Mouse (Mus musculus): ENCODE data around the gene Tcam1. TPM values are rescaled to one million over a fixed set of nuclear protein-coding genes. Genes with fewer than 3 reads are reported as not detected.
"Not testable (repeated sequence)": the region's sequence is repeated elsewhere in the genome, so short reads cannot be mapped to it uniquely, and the experiment has no call there.

Gene Tcam1
- 0.49 and 0.59 TPM in 2 replicates for polyA plus RNA-seq (2015; fragmentation: Nextera tagmentation; extraction: Ambion mirVana)

- H3K27ac ChIP-seq, result peak within 1 kb of the TSS; percentile 66; the same call in 1 of the 2 replicates
- WGBS, result 3% methylated on average over 25 of the region's 25 CpGs
- peak within 1 kb of the TSS; percentile 45 for H3K4me2 ChIP-seq (ENCODE audit: low read length)
- H3K4me3 ChIP-seq (replicated peaks; ENCODE audit: low read depth, low read length), result no peak within 1 kb of the TSS
- TF ChIP-seq CTCF (IDR thresholded peaks at IDR 0.05; ENCODE audit: low read depth), result peak; percentile 87
- H3K36me3 ChIP-seq (ENCODE audit: insufficient read depth, low read length), result no peaks in the 10 kb centered on the region
- H3K27me3 ChIP-seq (ENCODE audit: insufficient read depth, low read length), result no peaks in the 10 kb centered on the region
- peaks cover 6% of the 10 kb centered on the region; the same call in 1 of the 2 replicates for H3K4me1 ChIP-seq (replicated peaks; ENCODE audit: insufficient read depth, low read length)
- DNase-seq (ENCODE audit: low spot score), result peak; percentile 98
- H3K9ac ChIP-seq (ENCODE audit: low read depth, low read length), result no peak within 1 kb of the TSS
- H3K9me3 ChIP-seq (replicated peaks; ENCODE audit: low read length), result no peaks in the 10 kb centered on the region
- ATAC-seq (replicated peaks; ENCODE audit: low FRiP score, low read depth), result peak; percentile 43
Observed at GRCm38 (mm10) chr11:106276454-106276853, at the start of gene Tcam1. Gene Tcam1 (plus strand): TSS chr11:106276672.

- 73% methylated on average over 8 of the region's 8 CpGs for WGBS
Observed at GRCm38 (mm10) chr11:106233978-106234377, 42.5 kb upstream of the Tcam1 start.

GRCm38 (mm10) chr11:106246834-106247233 lies 29.6 kb upstream of the Tcam1 start:
- Histone ChIP-seq H3K9ac (ENCODE audit: low read depth, low read length) (no peak overlapping the region), H3K36me3 (ENCODE audit: insufficient read depth, low read length) (peaks cover 80% of the 10 kb centered on the region), H3K4me1 (replicated peaks; ENCODE audit: insufficient read depth, low read length) (no peaks in the 10 kb centered on the region), H3K27me3 (ENCODE audit: insufficient read depth, low read length) (no peaks in the 10 kb centered on the region), H3K27ac (no peak overlapping the region), H3K4me3 (replicated peaks; ENCODE audit: low read depth, low read length) (no peak overlapping the region), H3K4me2 (ENCODE audit: low read length) (no peak overlapping the region), H3K9me3 (replicated peaks; ENCODE audit: low read length) (no peaks in the 10 kb centered on the region)
- ATAC-seq (replicated peaks; ENCODE audit: low FRiP score, low read depth) (no peak), DNase-seq (ENCODE audit: low spot score) (peak; percentile 14)
- WGBS, result 92% methylated on average over 1 of the region's 1 CpGs
- TF ChIP-seq CTCF (IDR thresholded peaks at IDR 0.05; ENCODE audit: low read depth), result peak; percentile 55

More at GRCm38 (mm10) chr11:106233978-106234377, 42.5 kb upstream of the Tcam1 start:
- H3K9me3 ChIP-seq (replicated peaks; ENCODE audit: low read length); H3K4me1 ChIP-seq (replicated peaks; ENCODE audit: insufficient read depth, low read length); DNase-seq (ENCODE audit: low spot score); H3K4me3 ChIP-seq (replicated peaks; ENCODE audit: low read depth, low read length); ATAC-seq (replicated peaks; ENCODE audit: low FRiP score, low read depth); H3K9ac ChIP-seq (ENCODE audit: low read depth, low read length); H3K27ac ChIP-seq; H3K4me2 ChIP-seq (ENCODE audit: low read length); H3K27me3 ChIP-seq (ENCODE audit: insufficient read depth, low read length): not testable (repeated sequence)
- TF ChIP-seq CTCF (IDR thresholded peaks at IDR 0.05; ENCODE audit: low read depth), result peak; percentile 51
- H3K36me3 ChIP-seq (ENCODE audit: insufficient read depth, low read length), result peaks cover 36% of the 10 kb centered on the region

GRCm38 (mm10) chr11:106249326-106249725 lies 27.1 kb upstream of the Tcam1 start:
- 80% methylated on average over 7 of the region's 7 CpGs for WGBS
- Histone ChIP-seq H3K4me3 (replicated peaks; ENCODE audit: low read depth, low read length) (no peak overlapping the region), H3K9me3 (replicated peaks; ENCODE audit: low read length) (no peaks in the 10 kb centered on the region), H3K27ac (no peak overlapping the region), H3K36me3 (ENCODE audit: insufficient read depth, low read length) (peaks cover 68% of the 10 kb centered on the region), H3K27me3 (ENCODE audit: insufficient read depth, low read length) (no peaks in the 10 kb centered on the region), H3K4me1 (replicated peaks; ENCODE audit: insufficient read depth, low read length) (no peaks in the 10 kb centered on the region), H3K9ac (ENCODE audit: low read depth, low read length) (no peak overlapping the region), H3K4me2 (ENCODE audit: low read length) (no peak overlapping the region)
- no peak for TF ChIP-seq CTCF (IDR thresholded peaks at IDR 0.05; ENCODE audit: low read depth)
- DNase-seq (ENCODE audit: low spot score) (no peak), ATAC-seq (replicated peaks; ENCODE audit: low FRiP score, low read depth) (no peak)

GRCm38 (mm10) chr11:106254767-106255166 lies 21.7 kb upstream of the Tcam1 start:
- Histone ChIP-seq H3K4me1 (replicated peaks; ENCODE audit: insufficient read depth, low read length) (peaks cover 8% of the 10 kb centered on the region; the same call in 1 of the 2 replicates), H3K4me2 (ENCODE audit: low read length) (peak overlapping the region; percentile 92), H3K27me3 (ENCODE audit: insufficient read depth, low read length) (no peaks in the 10 kb centered on the region), H3K9ac (ENCODE audit: low read depth, low read length) (peak overlapping the region; percentile 79; the same call in 1 of the 2 replicates), H3K9me3 (replicated peaks; ENCODE audit: low read length) (no peaks in the 10 kb centered on the region), H3K27ac (no peak overlapping the region), H3K36me3 (ENCODE audit: insufficient read depth, low read length) (peaks cover 21% of the 10 kb centered on the region), H3K4me3 (replicated peaks; ENCODE audit: low read depth, low read length) (peak overlapping the region; percentile 77)
- ATAC-seq (replicated peaks; ENCODE audit: low FRiP score, low read depth) (no peak), DNase-seq (ENCODE audit: low spot score) (no peak)
- no peak for TF ChIP-seq CTCF (IDR thresholded peaks at IDR 0.05; ENCODE audit: low read depth)
- 16% methylated on average over 2 of the region's 2 CpGs for WGBS

GRCm38 (mm10) chr11:106255174-106255573 lies 21.3 kb upstream of the Tcam1 start:
- TF ChIP-seq CTCF (IDR thresholded peaks at IDR 0.05; ENCODE audit: low read depth), result no peak
- Histone ChIP-seq H3K36me3 (ENCODE audit: insufficient read depth, low read length) (peaks cover 17% of the 10 kb centered on the region), H3K9me3 (replicated peaks; ENCODE audit: low read length) (no peaks in the 10 kb centered on the region), H3K27me3 (ENCODE audit: insufficient read depth, low read length) (no peaks in the 10 kb centered on the region), H3K9ac (ENCODE audit: low read depth, low read length) (peak overlapping the region; percentile 79), H3K4me1 (replicated peaks; ENCODE audit: insufficient read depth, low read length) (peaks cover 8% of the 10 kb centered on the region; the same call in 1 of the 2 replicates), H3K27ac (peak overlapping the region; percentile 83; the same call in 1 of the 2 replicates), H3K4me2 (ENCODE audit: low read length) (peak overlapping the region; percentile 92), H3K4me3 (replicated peaks; ENCODE audit: low read depth, low read length) (peak overlapping the region; percentile 77)
- ATAC-seq (replicated peaks; ENCODE audit: low FRiP score, low read depth) (no peak), DNase-seq (ENCODE audit: low spot score) (no peak)
- WGBS, result 2% methylated on average over 22 of the region's 22 CpGs

Measured in kidney, postnatal 0 days (tissue).